Mouse (Mus musculus) adrenal gland, adult 2 months (tissue): ENCODE data around the gene Elk4. TPM values are rescaled to one million over a fixed set of nuclear protein-coding genes. Genes with fewer than 3 reads are reported as not detected.

Experiments used
- DNase-seq: peaks from one replicate; pipeline ENCODE4 v3.0.0; 2021
- polyA plus RNA-seq: library from polyadenylated mRNA; depleted of rRNA; stranded (reverse); fragments of >200 nt; gene quantifications from 2 replicates; pipeline ENCODE4 v1.2.3, GENCODE M21; 2012
- total RNA-seq, 2 experiments: library from RNA; stranded (reverse); gene quantifications; 2 replicates each; pipeline ENCODE4 v1.2.3; 2021

The Elk4 gene
- total and polyA plus RNA-seq, 3 experiments: 17.0 to 82.8 (median 78.1) TPM

GRCm38 (mm10) chr1:131983806-131984205 is 23.6 kb upstream of the Elk4 start:
- no peak for DNase-seq

DNA sequence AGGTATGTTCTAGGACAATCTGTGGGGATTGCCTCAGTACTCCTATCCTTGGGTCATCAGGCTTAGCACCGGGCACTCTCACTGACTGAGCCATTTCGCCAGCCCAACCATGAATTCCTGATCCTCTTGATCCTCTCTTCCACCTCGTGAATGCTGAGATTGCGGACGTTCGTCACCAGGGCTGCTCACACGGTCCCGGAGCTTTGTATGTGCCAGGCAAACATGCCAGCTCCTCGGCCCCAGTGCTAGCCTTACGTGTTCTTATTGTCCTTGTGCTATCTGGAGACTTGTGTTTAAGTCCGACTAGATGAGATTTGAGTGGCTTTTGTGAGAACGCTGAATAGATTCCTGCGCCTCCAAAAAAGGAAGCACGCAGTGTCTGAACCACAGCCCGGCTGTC is 20.0 kb upstream of the Elk4 start:
- no peak for DNase-seq

- DNase-seq: no peak
Observed at GRCm38 (mm10) chr1:131989476-131989875, 17.9 kb upstream of the Elk4 start.

DNA sequence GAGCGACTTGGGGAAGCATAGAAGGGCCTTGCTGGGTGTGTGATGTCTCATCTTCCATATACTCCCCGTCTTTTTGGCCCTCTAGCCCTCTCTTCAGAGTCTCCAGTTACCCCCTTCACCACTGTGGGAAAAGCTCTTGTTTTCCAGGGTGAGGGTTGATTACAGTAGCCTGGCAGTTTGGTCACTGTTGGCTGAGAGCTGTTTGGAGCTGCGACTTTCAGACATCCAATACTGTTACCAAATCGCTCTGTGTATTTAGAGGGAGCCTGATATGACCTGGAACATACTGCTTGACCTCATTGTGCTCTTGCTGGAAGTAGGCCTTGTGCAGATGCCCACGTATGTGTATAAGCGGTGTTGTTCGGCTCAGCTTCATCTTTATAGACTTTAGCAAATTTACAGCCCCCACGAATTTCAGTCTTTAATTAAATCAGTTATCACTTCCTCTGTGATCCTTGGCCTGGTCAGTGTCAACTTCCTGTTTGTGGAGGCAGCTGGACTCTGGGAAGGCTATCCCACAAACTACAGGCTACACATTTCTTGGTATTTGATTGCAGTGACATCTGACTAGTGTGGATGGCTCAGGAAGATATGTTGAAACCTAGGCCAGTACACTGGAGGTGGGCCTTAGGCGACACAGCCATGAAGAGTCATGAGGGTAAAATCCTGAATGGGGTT is 17.2 kb upstream of the Elk4 start:
- DNase-seq: no peak

- DNase-seq: peak; percentile 78
Observed at GRCm38 (mm10) chr1:131992561-131993001, 14.8 kb upstream of the Elk4 start.

DNA sequence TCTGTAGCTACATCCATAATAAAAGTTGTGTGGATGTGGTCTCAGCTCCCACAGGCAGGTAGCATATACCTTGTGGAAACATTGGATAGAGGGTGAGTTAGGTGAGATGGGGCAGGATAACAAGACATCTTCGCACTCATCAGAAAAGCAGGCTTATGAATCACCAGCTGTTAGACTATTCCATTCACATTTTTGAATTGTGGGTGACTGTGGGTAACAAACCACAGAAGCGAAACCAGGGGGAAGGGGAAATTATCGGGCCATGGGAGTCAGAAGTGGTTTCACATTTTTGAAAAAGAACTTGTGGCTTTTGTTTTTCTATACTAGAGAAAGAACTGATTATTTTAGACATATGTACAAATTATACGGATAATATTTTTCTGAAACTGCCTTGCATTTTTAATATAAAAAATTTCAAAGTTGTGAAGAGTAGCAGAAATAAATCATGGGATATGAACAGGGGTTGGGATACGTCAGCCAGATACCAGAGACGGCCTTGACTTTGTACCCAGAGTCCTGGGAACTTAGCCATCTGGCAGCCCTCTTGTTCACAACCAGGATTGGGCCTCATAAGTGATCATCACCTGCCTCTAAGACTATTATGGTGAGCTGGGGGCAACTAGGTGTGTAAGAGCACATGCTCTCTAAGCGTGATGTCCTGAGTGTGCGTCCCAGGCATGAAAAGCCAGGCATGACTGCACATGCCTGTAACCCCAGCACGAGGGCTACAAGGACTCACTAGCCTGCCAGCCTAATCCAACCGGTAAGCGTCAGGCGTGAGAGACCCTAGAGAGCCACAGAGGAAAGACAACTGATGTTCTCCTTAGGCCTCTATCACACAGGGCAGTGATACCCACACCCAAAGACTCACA is 14.0 kb upstream of the Elk4 start:
- DNase-seq: peak; percentile 90

GRCm38 (mm10) chr1:131995062-131995461 is 12.3 kb upstream of the Elk4 start:
- no peak for DNase-seq

GRCm38 (mm10) chr1:132000506-132000905 is 6.9 kb upstream of the Elk4 start:
- no peak for DNase-seq

GRCm38 (mm10) chr1:132001880-132002330 is 5.5 kb upstream of the Elk4 start:
- no peak for DNase-seq

GRCm38 (mm10) chr1:132003111-132003510 is 4.3 kb upstream of the Elk4 start:
- DNase-seq: no peak

DNA sequence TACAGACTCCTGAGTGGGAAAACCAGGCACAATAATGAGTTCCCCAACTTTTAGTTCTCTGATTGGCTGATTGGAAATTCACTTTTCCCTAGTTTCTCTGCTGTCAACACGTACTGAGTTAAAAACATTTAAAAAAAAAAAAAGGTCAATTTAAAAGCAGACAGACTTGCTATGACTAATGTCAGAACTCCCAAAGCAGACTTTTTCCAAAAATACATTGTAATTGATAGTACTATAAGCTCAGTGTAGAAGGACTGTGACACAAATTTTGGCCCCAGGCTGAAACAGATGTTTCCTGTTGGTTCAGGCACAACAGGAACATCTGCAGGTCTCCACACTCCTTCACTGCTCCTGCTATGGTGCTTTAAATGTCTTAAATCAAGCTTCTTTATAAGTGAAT is 3.6 kb upstream of the Elk4 start:
- no peak for DNase-seq

DNA sequence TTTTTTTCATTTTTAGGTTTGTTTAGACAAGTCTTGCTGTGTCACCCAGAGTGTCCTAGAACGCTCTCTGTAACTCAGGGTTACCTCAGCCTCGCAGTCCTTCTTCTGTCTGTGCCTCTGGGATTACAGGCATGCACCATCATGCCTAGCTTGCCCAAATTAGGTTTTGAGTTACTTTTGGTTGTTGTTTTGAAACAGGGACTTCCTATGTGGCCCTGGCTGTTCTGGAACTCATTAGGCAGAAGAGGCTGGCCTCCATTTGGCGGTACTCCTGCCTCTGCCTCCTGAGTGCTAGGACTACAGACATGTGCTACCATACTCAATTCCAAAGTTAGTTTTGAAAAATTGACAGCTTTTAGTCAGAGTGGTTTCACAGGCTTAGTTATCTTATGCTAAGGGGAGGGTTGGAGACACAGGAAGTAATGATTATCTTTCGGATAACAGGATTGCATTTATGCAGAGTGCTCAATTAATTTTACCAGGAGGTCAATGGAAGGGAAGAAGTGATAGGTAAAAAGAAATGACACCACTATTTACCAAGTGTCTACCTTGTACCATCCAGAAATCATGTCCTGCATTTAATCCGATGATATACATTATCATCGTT is 2.7 kb upstream of the Elk4 start:
- DNase-seq: no peak

DNA sequence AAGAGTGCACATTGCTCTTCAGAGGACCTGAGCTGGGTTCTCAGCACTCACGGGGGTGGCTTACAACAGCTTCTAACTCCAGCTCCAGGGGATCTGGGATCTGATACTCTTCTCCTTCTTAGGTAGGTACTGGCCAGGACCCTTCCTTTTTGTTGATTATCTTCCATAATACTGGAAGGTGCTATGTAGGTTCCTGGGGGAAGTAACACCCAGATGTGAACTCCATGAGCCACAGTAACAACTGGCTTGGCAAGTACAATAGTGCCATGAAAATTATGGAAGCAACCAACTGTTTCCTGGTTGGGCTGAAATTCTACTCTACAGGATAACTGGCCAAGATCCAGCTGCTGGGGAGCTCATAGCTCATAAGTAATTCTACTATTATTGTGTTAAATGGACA is 1.9 kb upstream of the Elk4 start:
- DNase-seq: no peak

DNA sequence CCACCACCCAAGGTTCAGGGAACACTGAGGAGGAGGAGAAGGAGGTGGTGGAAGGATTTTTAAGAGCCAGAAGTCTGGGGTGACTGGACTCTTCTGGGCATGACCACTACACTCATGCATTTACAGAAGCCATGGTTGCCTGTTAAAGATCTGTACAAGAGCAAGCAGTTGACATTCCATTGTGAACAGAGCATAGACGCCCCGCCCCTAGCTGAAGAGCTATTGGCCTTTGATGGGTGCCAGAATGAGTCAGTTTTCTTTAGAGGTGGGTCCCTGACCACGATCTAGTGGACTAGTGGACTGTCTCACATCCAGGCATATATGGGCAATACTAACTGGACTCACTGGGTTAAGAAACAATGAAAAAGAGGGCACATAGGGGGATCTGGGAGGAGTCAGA is 1.4 kb upstream of the Elk4 start:
- DNase-seq: peak; percentile 36

GRCm38 (mm10) chr1:132006721-132007120 is 686 bp upstream of the Elk4 start:
- no peak for DNase-seq

GRCm38 (mm10) chr1:132007828-132008827 is 721 bp downstream of the Elk4 start:
- DNase-seq: peak; percentile 93

- DNase-seq: no peak
Observed at GRCm38 (mm10) chr1:132008881-132009644, 1.7 kb downstream of the Elk4 start.

GRCm38 (mm10) chr1:132010632-132011501 is 3.5 kb downstream of the Elk4 start:
- no peak for DNase-seq

GRCm38 (mm10) chr1:132011785-132012184 is 4.4 kb downstream of the Elk4 start:
- DNase-seq: no peak

DNA sequence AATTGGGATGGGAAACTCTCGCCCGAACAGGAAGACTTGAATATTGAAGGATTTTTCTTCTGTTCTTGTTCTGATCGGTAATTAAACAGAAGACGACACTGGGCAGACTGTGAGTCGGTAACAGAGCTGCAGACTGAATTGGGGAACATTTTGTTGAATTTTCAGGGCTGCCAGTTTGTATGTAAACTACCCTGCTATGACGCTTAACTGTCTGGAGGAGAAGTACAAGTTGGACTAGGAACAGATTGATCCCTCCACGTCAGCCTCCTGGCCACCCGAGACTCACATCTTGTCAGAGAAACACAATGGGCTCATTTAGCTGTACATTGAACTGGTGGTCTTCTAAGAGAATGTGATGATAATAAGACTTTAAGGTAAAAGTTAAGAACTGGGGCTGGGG is 5.5 kb downstream of the Elk4 start:
- DNase-seq: no peak
